In genomic region chr11:106672919-106673505, GRCm38 (mm10) we compare ENCODE assay signal across 24 mouse cellular contexts. TPM values are rescaled to one million over a fixed set of nuclear protein-coding genes. Genes with fewer than 3 reads are reported as not detected.
DNase-seq lines count a peak whose midpoint lies in the region; ATAC-seq and TF ChIP-seq lines count a peak whose summit lies in the region.
"Had no signal": no experiment of that assay in that cellular context is flagged by ENCODE, and none has a peak within 500 bp of the region (broad histone marks: within the 10 kb centered on the region; RNA-seq: fewer than 3 reads in every experiment).

No protein-coding gene starts in this region.

- WGBS in heart, embryonic 10.5 days = 79% methylated on average over 5 of the region's 5 CpGs
- WGBS in limb, embryonic 10.5 days = 87% methylated on average over 5 of the region's 5 CpGs
- 75% methylated on average over 5 of the region's 5 CpGs for WGBS in liver, embryonic 12.5 days (ENCODE audit: insufficient replicate concordance)

- no peak overlapping the region for H3K4me2 ChIP-seq in liver, embryonic 12.5 days
- H3K4me2 ChIP-seq: forebrain, embryonic 12.5 days; limb, embryonic 15.5 days; liver, embryonic 15.5 days; lung, embryonic 15.5 days; midbrain, embryonic 13.5 days; neural tube, embryonic 12.5 days had no signal

- DNase-seq in heart, embryonic 10.5 days (ENCODE audit: low spot score) = no peak
- DNase-seq in heart, postnatal 10 days = no peak
- peak; percentile 81 for DNase-seq in R1 (ENCODE audit: low read depth, low spot score)
- no peak for DNase-seq in limb, embryonic 10.5 days (ENCODE audit: low spot score)
- DNase-seq: adrenal gland, postnatal 36 days; B cell, adult 2 months; cerebellum, adult 11 months; cerebellum, adult 9-11 months; kidney, postnatal 36 days; lung, postnatal 36 days; right cerebral cortex, postnatal 14 days had no signal

- no peaks in the 10 kb centered on the region; the same call in 1 of the 2 replicates for H3K36me3 ChIP-seq in heart, embryonic 10.5 days
- H3K36me3 ChIP-seq in E14TG2a.4 (ENCODE audit: insufficient read depth, low read length) = peaks cover 52% of the 10 kb centered on the region
- H3K36me3 ChIP-seq in limb, embryonic 10.5 days = no peaks in the 10 kb centered on the region
- H3K36me3 ChIP-seq in liver, embryonic 12.5 days = no peaks in the 10 kb centered on the region
- H3K36me3 ChIP-seq: forebrain, embryonic 12.5 days; heart, embryonic 13.5 days; limb, embryonic 15.5 days; liver, embryonic 15.5 days; lung, embryonic 15.5 days; midbrain, embryonic 13.5 days; neural tube, embryonic 12.5 days had no signal

- intact Hi-C loops in heart, postnatal 10 days (cut with DNase I) = no loop called here

- ATAC-seq in erythroblast, adult 5-6 weeks (replicated peaks; ENCODE audit: low FRiP score, poor library complexity, severe bottlenecking) = no peak
- ATAC-seq in liver, embryonic 12.5 days = no peak
- ATAC-seq: hindbrain, embryonic 16.5 days; intestine, postnatal 0 days; midbrain, embryonic 13.5 days had no signal

- TF ChIP-seq CTCF in E14TG2a.4 (conservative IDR thresholded peaks at IDR 0.05; ENCODE audit: low read length) = no peak

- no peaks in the 10 kb centered on the region for H3K27me3 ChIP-seq in heart, embryonic 10.5 days (ENCODE audit: insufficient read depth, poor library complexity, severe bottlenecking)
- no peaks in the 10 kb centered on the region for H3K27me3 ChIP-seq in E14TG2a.4 (ENCODE audit: insufficient read depth, low read length)
- H3K27me3 ChIP-seq in limb, embryonic 10.5 days (ENCODE audit: low read depth, poor library complexity, severe bottlenecking) = no peaks in the 10 kb centered on the region
- H3K27me3 ChIP-seq in liver, embryonic 12.5 days (replicated peaks) = no peaks in the 10 kb centered on the region
- H3K27me3 ChIP-seq: forebrain, embryonic 12.5 days; heart, embryonic 13.5 days; limb, embryonic 15.5 days; liver, embryonic 15.5 days; lung, embryonic 15.5 days; megakaryocyte, embryonic 14.5 days; midbrain, embryonic 13.5 days; neural tube, embryonic 12.5 days had no signal

- H3K9ac ChIP-seq in liver, embryonic 12.5 days = no peak overlapping the region
- H3K9ac ChIP-seq: forebrain, embryonic 12.5 days; limb, embryonic 15.5 days; liver, embryonic 15.5 days; lung, embryonic 15.5 days; midbrain, embryonic 13.5 days; neural tube, embryonic 12.5 days had no signal

- H3K4me3 ChIP-seq in heart, embryonic 10.5 days = no peak overlapping the region
- 0 out of 2 replicates have a peak overlapping the region, but pooled peaks have one; percentile 2 for H3K4me3 ChIP-seq in E14TG2a.4 (replicated peaks; ENCODE audit: low read length)
- no peak overlapping the region for H3K4me3 ChIP-seq in limb, embryonic 10.5 days
- H3K4me3 ChIP-seq in liver, embryonic 12.5 days = no peak overlapping the region
- H3K4me3 ChIP-seq: forebrain, embryonic 12.5 days; heart, embryonic 13.5 days; limb, embryonic 15.5 days; liver, embryonic 15.5 days; lung, embryonic 15.5 days; megakaryocyte, embryonic 14.5 days; midbrain, embryonic 13.5 days; neural tube, embryonic 12.5 days had no signal

- peak overlapping the region; percentile 18; the same call in 1 of the 2 replicates for H3K27ac ChIP-seq in heart, embryonic 10.5 days
- peak overlapping the region; percentile 39; the same call in 1 of the 2 replicates for H3K27ac ChIP-seq in limb, embryonic 10.5 days
- H3K27ac ChIP-seq in liver, embryonic 12.5 days = no peak overlapping the region
- H3K27ac ChIP-seq: limb, embryonic 15.5 days; liver, embryonic 15.5 days; midbrain, embryonic 13.5 days; neural tube, embryonic 12.5 days had no signal

- no peaks in the 10 kb centered on the region for H3K9me3 ChIP-seq in heart, embryonic 10.5 days
- H3K9me3 ChIP-seq in E14TG2a.4 (ENCODE audit: low read length) = no peaks in the 10 kb centered on the region
- no peaks in the 10 kb centered on the region for H3K9me3 ChIP-seq in limb, embryonic 10.5 days (replicated peaks)
- no peaks in the 10 kb centered on the region for H3K9me3 ChIP-seq in liver, embryonic 12.5 days (replicated peaks)
- H3K9me3 ChIP-seq: forebrain, embryonic 12.5 days; heart, embryonic 13.5 days; limb, embryonic 15.5 days; liver, embryonic 15.5 days; lung, embryonic 15.5 days; megakaryocyte, embryonic 14.5 days; midbrain, embryonic 13.5 days; neural tube, embryonic 12.5 days had no signal

- peaks cover 75% of the 10 kb centered on the region for H3K4me1 ChIP-seq in heart, embryonic 10.5 days
- peaks cover 91% of the 10 kb centered on the region for H3K4me1 ChIP-seq in E14TG2a.4 (replicated peaks; ENCODE audit: low read depth, low read length)
- H3K4me1 ChIP-seq in limb, embryonic 10.5 days = peaks cover 35% of the 10 kb centered on the region
- H3K4me1 ChIP-seq in liver, embryonic 12.5 days = peaks cover 63% of the 10 kb centered on the region

RNA-seq across cellular contexts. Expression of gene Tex2, which starts 59.8 kb away (rescaled TPM):
- 12.5 and 17.9 TPM in 2 replicates for polyA plus RNA-seq in heart, embryonic 10.5 days (2016; fragmentation: Nextera tagmentation; extraction: Ambion mirVana)
- 10 to 100 TPM; 40.1 to 40.3 TPM for total RNA-seq in heart, postnatal 10 days (2021)
- polyA plus RNA-seq in limb, embryonic 10.5 days (2016; fragmentation: Nextera tagmentation; extraction: Ambion mirVana) = 6.9 and 7.2 TPM in 2 replicates
- 8.6 and 10.0 TPM in 2 replicates for total RNA-seq in erythroblast, adult 5-6 weeks (2015; ENCODE audit: low replicate concordance)
- total RNA-seq in erythroblast, adult 5-6 weeks (2017; ENCODE audit: low replicate concordance) = 17.5 and 18.0 TPM in 2 replicates
- 11.3 and 11.7 TPM in 2 replicates for polyA plus RNA-seq in liver, embryonic 12.5 days (2016; fragmentation: Nextera tagmentation; extraction: Ambion mirVana)
